Mouse (Mus musculus): ENCODE measurements around the gene Ddost. TPM values are rescaled to one million over a fixed set of nuclear protein-coding genes. Genes with fewer than 3 reads are reported as not detected.

Ddost gene
- 10 to 100 TPM; 82.9 to 85.4 TPM for total RNA-seq (2023)

DNA sequence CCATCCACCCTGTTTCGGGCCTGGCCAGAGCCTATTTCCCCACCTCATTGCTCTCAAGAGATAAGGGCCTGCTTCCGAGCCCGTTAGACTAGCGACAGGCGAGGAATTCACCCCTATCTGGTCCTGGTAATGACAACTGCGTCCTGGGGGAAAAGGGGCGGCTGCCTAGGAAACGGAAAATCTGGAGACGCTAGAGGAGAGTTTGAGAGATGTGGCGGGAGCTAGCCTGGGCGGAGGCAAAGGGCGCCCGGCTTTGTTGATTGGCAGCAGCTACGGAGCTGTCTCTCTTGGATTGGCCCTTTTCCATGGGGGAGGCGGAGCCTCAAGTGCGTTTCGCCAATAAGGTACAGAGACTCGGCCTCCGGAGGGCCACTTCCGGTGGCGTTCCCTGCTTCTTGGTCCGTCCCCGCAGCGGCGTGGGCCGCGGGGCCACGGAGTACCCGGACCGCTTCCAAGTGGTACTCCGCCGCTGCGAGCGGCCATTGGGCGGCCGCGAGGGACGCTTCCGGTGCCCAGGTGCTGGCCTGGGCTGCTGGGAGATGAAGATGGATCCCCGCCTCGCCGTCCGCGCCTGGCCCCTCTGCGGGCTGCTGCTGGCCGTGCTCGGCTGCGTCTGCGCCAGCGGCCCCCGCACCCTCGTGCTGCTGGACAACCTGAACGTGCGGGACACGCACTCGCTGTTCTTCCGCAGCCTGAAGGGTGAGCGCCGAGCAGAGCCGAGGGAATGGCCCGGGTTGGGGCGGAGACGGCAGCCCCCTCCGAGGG, at the start of gene Ddost:
Gene Ddost, plus strand, starts transcription at position 391 of the 765 bp plus-strand sequence.

DNA sequence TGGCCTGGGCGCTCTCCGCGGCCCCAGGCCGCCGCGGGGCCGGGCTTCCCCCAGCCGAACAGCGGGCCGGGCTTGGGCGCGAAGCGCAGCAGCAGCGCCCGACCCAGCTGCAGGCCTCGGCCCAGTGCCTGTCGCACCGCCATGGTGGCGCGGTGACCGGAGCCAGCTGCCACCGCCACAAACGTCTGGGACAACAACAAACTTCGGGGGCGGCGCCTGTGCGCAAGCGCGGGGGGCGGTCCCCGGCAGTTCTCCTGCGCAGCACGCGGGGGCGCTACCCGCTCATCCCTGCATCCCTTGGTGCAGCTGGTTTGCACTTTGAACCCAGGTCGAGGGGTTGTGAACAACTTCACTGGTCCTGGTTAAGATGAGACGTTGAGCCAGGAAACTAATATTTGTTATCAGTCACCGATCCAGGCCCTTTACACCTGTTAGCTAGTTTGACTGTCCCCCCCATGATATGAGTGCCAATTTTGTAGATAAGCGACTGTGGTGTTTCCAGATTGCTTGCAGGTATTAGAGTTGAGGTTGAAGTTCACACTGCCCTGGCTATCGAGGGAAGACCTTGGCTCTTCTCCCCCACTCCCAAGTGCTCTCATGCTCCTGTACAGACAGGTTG, 21.7 kb downstream of the Ddost start, which contains the start of gene Pink1:
Gene Pink1, minus strand, starts transcription at position 231 of the 619 bp plus-strand sequence.

Other genes with a start within 250 kb of the Ddost start
- 100 to 1,000 TPM; 114 to 115 TPM for gene Hp1bp3, start 88.4 kb upstream of the Ddost start, total RNA-seq (2023)
- 1 to 10 TPM; 3.0 TPM for gene Sh2d5, start 54.3 kb upstream of the Ddost start, total RNA-seq (2023)
- 1 to 10 TPM; 1.4 to 1.7 TPM for gene Kif17, start 54.3 kb upstream of the Ddost start, total RNA-seq (2023)
- 10 to 100 TPM; 32.1 to 34.2 TPM for gene Pink1, start 21.6 kb downstream of the Ddost start, total RNA-seq (2023)
- not detected for gene Cda, start 63.3 kb downstream of the Ddost start, total RNA-seq (2023)
- not detected for gene Fam43b, start 91.8 kb downstream of the Ddost start, total RNA-seq (2023)
- gene Mul1, start 129.9 kb downstream of the Ddost start, total RNA-seq (2023) = 10 to 100 TPM; 20.1 to 30.0 TPM
- gene Camk2n1, start 149.6 kb downstream of the Ddost start, total RNA-seq (2023) = under 1 TPM; 0.09 TPM

Data from neutrophil, adult 83 days (primary cell).